Mouse (Mus musculus): ENCODE measurements around the gene Irgc1. TPM values are rescaled to one million over a fixed set of nuclear protein-coding genes. Genes with fewer than 3 reads are reported as not detected.

Gene Irgc1
- total RNA-seq (2014; rRNA removed) (not detected in 2 replicates), polyA plus RNA-seq (2015; fragmentation: Nextera tagmentation; extraction: Ambion mirVana) (not detected in 2 replicates)

DNA sequence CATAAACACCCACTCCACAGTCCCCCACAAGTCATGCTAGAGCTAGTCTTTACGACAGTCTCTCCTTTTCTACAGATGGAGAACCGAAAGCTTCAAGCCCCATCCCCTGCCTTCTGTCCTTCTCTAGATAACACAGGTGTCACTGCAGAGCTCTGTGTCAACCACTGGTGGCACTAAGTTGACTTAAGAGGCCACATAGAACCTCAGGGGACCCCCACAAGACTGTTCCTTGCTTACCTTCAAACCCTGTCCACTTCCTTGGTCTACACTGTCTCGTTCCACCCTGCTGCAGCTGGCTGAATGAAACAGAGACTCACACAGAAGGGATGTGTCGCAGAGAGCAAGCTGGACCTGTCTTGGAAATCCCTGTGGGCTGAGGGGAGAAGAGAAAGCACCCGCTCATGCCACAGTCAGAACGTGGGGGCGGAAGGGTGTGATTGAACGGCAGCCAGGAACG is at the start of gene Irgc1:
TSS of gene Irgc1 (minus strand) at position 443 of the 457 bp plus-strand sequence.
- 88% methylated on average over 9 of the region's 9 CpGs for WGBS
- no peak within 1 kb of the TSS for H3K27ac ChIP-seq (ENCODE audit: low read depth, low read length)
- H3K9ac ChIP-seq (replicated peaks; ENCODE audit: low read length, poor library complexity, severe bottlenecking) = no peak within 1 kb of the TSS
- no peak within 1 kb of the TSS for H3K4me3 ChIP-seq (ENCODE audit: low read depth, low read length)
- no peaks in the 10 kb centered on the region for H3K4me1 ChIP-seq (ENCODE audit: insufficient read depth, low read length)
- TF ChIP-seq CTCF (IDR thresholded peaks at IDR 0.05) = no peak
- DNase-seq (ENCODE audit: low spot score) (no peak), ATAC-seq (ENCODE audit: low FRiP score) (no peak)
- H3K27me3 ChIP-seq (ENCODE audit: insufficient read depth, low read length) = no peaks in the 10 kb centered on the region
- no peaks in the 10 kb centered on the region for H3K36me3 ChIP-seq (ENCODE audit: insufficient read depth, low read length)
- no peaks in the 10 kb centered on the region for H3K9me3 ChIP-seq (ENCODE audit: low read length)
- no peak within 1 kb of the TSS for H3K4me2 ChIP-seq (ENCODE audit: low read depth, low read length, poor library complexity, severe bottlenecking)

DNA sequence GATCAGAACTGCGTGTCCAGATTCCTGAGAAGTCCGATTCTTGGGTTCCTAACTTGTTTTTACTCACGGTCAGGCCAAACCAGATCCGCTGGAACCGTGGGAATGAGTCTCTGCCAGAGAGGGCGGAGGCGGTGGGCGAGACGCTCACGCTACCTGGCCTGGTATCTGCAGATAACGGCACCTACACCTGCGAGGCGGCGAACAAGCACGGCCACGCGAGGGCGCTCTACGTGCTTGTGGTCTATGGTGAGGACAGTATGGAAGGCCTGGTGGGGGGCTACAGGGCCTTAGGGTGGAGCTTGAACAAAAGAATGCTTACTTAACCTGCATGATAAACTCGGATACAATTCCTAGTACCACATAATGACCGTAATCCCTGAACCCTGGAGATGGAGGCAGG is 49.4 kb upstream of the Irgc1 start:
- Histone ChIP-seq H3K27me3 (ENCODE audit: insufficient read depth, low read length) (no peaks in the 10 kb centered on the region), H3K4me2 (ENCODE audit: low read depth, low read length, poor library complexity, severe bottlenecking) (no peak overlapping the region), H3K4me1 (ENCODE audit: insufficient read depth, low read length) (peaks cover 8% of the 10 kb centered on the region; the same call in 1 of the 2 replicates), H3K27ac (ENCODE audit: low read depth, low read length) (no peak overlapping the region), H3K9ac (replicated peaks; ENCODE audit: low read length, poor library complexity, severe bottlenecking) (no peak overlapping the region), H3K4me3 (ENCODE audit: low read depth, low read length) (no peak overlapping the region), H3K9me3 (ENCODE audit: low read length) (no peaks in the 10 kb centered on the region), H3K36me3 (ENCODE audit: insufficient read depth, low read length) (peaks cover 23% of the 10 kb centered on the region)
- ATAC-seq (ENCODE audit: low FRiP score) (no peak), DNase-seq (ENCODE audit: low spot score) (no peak)
- peak; percentile 43 for TF ChIP-seq CTCF (IDR thresholded peaks at IDR 0.05)
- WGBS = 60% methylated on average over 21 of the region's 21 CpGs

DNA sequence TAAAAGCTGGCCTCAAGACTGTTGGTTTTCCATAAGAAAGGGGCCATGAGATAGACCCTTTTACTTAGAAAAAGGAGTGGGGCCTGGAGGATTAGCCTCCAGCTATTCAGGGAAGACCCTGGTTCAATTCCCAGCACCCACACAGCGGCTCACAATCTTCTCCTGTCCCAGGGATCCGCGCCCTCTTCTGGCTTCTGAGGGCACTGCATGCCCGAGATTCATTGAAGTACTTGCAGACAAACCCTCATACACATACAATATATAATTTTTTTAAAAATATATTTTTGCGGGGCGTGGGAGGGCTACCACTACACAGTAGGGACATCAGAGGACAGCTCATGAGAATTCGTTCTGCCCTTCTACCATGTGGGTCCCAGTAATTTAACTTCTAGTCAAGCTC is 48.8 kb upstream of the Irgc1 start:
- no peak for ATAC-seq (ENCODE audit: low FRiP score)
- H3K36me3 ChIP-seq (ENCODE audit: insufficient read depth, low read length) = peaks cover 23% of the 10 kb centered on the region
- 41% methylated on average over 7 of the region's 7 CpGs for WGBS
- H3K9me3 ChIP-seq (ENCODE audit: low read length) = no peaks in the 10 kb centered on the region
- no peak overlapping the region for H3K4me3 ChIP-seq (ENCODE audit: low read depth, low read length)
- H3K27me3 ChIP-seq (ENCODE audit: insufficient read depth, low read length) = no peaks in the 10 kb centered on the region
- peak; percentile 62 for TF ChIP-seq CTCF (IDR thresholded peaks at IDR 0.05)
- no peak overlapping the region for H3K27ac ChIP-seq (ENCODE audit: low read depth, low read length)
- peaks cover 8% of the 10 kb centered on the region; the same call in 1 of the 2 replicates for H3K4me1 ChIP-seq (ENCODE audit: insufficient read depth, low read length)
- DNase-seq (ENCODE audit: low spot score) = peak; percentile 48
- H3K4me2 ChIP-seq (ENCODE audit: low read depth, low read length, poor library complexity, severe bottlenecking) = no peak overlapping the region
- no peak overlapping the region for H3K9ac ChIP-seq (replicated peaks; ENCODE audit: low read length, poor library complexity, severe bottlenecking)

DNA sequence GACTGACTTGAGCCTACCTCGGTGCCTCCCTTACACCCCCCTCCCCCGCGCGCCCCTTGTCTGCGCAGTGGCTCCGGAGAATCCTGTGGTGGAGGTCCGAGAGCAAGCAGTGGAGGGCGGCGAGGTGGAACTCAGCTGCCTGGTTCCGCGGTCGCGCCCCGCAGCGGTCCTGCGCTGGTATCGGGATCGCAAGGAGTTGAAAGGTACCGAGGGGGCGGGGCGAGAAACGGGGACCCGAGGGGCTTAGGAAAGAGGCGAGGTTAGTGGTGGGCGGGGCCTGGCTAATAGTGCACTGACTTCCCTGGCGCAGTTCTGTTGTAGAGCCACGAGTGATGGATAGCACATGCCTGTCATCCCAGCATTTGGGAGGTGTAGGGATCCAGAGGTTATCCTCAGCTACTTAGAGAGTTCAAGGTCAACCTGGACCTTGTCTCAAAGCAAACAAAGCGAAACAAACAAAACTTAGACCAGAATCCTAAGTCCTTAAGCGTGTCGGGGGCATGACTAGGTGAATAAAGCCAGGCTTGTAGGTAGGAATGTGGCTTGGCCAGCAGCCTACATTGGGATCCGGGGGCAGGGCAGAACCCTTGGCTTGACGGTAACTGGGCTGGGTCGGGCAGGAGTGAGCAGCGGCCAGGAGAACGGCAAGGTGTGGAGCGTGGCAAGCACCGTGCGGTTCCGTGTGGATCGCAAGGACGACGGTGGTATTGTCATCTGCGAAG is 47.9 kb upstream of the Irgc1 start:
- Histone ChIP-seq H3K9me3 (ENCODE audit: low read length) (no peaks in the 10 kb centered on the region), H3K4me1 (ENCODE audit: insufficient read depth, low read length) (no peaks in the 10 kb centered on the region), H3K36me3 (ENCODE audit: insufficient read depth, low read length) (peaks cover 23% of the 10 kb centered on the region), H3K4me2 (ENCODE audit: low read depth, low read length, poor library complexity, severe bottlenecking) (no peak overlapping the region; the same call in 1 of the 2 replicates), H3K9ac (replicated peaks; ENCODE audit: low read length, poor library complexity, severe bottlenecking) (no peak overlapping the region), H3K27me3 (ENCODE audit: insufficient read depth, low read length) (no peaks in the 10 kb centered on the region), H3K4me3 (ENCODE audit: low read depth, low read length) (no peak overlapping the region), H3K27ac (ENCODE audit: low read depth, low read length) (no peak overlapping the region)
- ATAC-seq (ENCODE audit: low FRiP score) (peak; percentile 17; the same call in 1 of the 2 replicates), DNase-seq (ENCODE audit: low spot score) (no peak)
- TF ChIP-seq CTCF (IDR thresholded peaks at IDR 0.05) = no peak
- 25% methylated on average over 41 of the region's 43 CpGs for WGBS

DNA sequence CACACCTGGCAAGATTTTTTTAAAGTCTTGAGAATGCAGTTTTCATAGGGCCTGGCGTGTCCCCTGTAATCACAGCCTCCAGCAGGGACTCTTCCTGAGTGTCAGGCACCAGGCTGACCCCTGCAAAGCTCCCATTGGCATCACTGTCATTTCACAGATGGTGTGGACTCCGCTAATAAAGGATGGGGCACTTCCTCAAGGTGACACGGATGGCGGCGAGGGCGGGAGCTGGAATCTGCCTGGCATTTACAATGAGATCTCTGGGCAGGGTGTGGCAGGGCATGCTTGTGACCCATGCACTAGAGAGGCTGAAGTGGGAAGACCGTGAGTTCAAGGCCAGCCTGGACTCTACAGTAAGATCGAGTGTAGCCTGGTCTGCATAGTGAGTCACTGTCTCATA is 36.2 kb upstream of the Irgc1 start:
- no peak for TF ChIP-seq CTCF (IDR thresholded peaks at IDR 0.05)
- WGBS = 88% methylated on average over 8 of the region's 8 CpGs
- H3K4me2 ChIP-seq (ENCODE audit: low read depth, low read length, poor library complexity, severe bottlenecking) = no peak overlapping the region

DNA sequence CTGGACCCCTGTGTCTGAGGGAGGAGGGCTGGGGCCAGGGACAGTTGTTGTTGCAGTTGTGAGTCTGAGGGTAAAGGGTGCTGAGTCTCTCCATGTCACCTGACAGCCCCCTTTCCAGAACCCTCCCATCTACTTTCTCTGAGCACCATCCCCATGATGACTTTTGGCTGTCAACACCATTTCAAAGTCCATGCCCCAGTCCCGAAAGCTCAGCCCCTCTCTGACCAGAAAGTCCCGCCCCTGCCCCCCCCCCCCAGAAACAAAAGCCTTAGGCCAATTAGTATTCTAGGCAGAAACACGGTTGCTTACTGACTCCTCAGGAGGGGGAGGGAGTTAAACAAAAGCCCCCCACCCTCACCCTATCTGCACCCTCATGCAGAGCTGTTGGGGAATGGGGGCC is 35.3 kb upstream of the Irgc1 start:
- no peak for TF ChIP-seq CTCF (IDR thresholded peaks at IDR 0.05)
- peak overlapping the region; percentile 75 for H3K4me2 ChIP-seq (ENCODE audit: low read depth, low read length, poor library complexity, severe bottlenecking)
- 30% methylated on average over 3 of the region's 3 CpGs for WGBS
- peak overlapping the region; percentile 25; the same call in 1 of the 2 replicates for H3K4me3 ChIP-seq (ENCODE audit: low read depth, low read length)
- no peaks in the 10 kb centered on the region for H3K9me3 ChIP-seq (ENCODE audit: low read length)
- peaks cover 30% of the 10 kb centered on the region for H3K4me1 ChIP-seq (ENCODE audit: insufficient read depth, low read length)
- DNase-seq (ENCODE audit: low spot score) (peak; percentile 57), ATAC-seq (ENCODE audit: low FRiP score) (no peak)
- no peaks in the 10 kb centered on the region; the same call in 1 of the 2 replicates for H3K36me3 ChIP-seq (ENCODE audit: insufficient read depth, low read length)
- H3K9ac ChIP-seq (replicated peaks; ENCODE audit: low read length, poor library complexity, severe bottlenecking) = peak overlapping the region; percentile 62; the same call in 1 of the 2 replicates
- H3K27ac ChIP-seq (ENCODE audit: low read depth, low read length) = peak overlapping the region; percentile 71
- no peaks in the 10 kb centered on the region for H3K27me3 ChIP-seq (ENCODE audit: insufficient read depth, low read length)

More for the DNA sequence above, 36.2 kb upstream of the Irgc1 start:
- Histone ChIP-seq H3K4me1 (ENCODE audit: insufficient read depth, low read length) (peaks cover 30% of the 10 kb centered on the region), H3K27me3 (ENCODE audit: insufficient read depth, low read length) (no peaks in the 10 kb centered on the region), H3K36me3 (ENCODE audit: insufficient read depth, low read length) (no peaks in the 10 kb centered on the region; the same call in 1 of the 2 replicates), H3K27ac (ENCODE audit: low read depth, low read length) (no peak overlapping the region; the same call in 1 of the 2 replicates), H3K9ac (replicated peaks; ENCODE audit: low read length, poor library complexity, severe bottlenecking) (no peak overlapping the region), H3K4me3 (ENCODE audit: low read depth, low read length) (no peak overlapping the region), H3K9me3 (ENCODE audit: low read length) (no peaks in the 10 kb centered on the region)
- ATAC-seq (ENCODE audit: low FRiP score) = no peak
- no peak for DNase-seq (ENCODE audit: low spot score)

Measured in midbrain, postnatal 0 days (tissue).